Comparison of ENCODE assay signal across 13 mouse cellular contexts in the genomic region with DNA sequence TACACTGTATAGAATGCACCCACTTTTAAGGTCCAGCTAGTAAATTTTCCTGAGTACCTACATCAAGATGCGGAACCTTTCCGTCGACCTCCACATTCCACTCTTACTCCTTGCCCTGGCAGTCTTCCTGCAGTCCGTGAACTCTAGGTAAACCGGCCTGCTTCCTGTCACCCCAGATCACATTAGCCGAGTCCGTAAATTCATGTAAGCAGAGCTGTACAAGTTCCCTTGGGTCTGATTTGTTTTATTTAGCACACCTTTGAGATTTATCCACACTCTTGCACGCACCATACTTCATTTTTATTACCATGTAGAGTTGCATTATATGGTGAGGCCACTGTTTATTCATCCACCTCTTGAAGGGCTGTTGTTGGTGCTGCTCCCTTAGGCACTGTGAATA.
"Had no signal": no experiment of that assay in that cellular context is flagged by ENCODE, and none has a peak within 500 bp of the region (broad histone marks: within the 10 kb centered on the region; RNA-seq: fewer than 3 reads in every experiment).

No protein-coding gene starts in this region.

- H3K9ac ChIP-seq: liver, embryonic 15.5 days; neural tube, embryonic 15.5 days had no signal

- H3K4me2 ChIP-seq: liver, embryonic 11.5 days; liver, embryonic 15.5 days; neural tube, embryonic 15.5 days had no signal

- H3K27me3 ChIP-seq: liver, embryonic 15.5 days; neural tube, embryonic 15.5 days had no signal

- H3K27ac ChIP-seq: liver, embryonic 15.5 days; midbrain, embryonic 10.5 days; neural tube, embryonic 15.5 days; stomach, postnatal 0 days had no signal

- H3K9me3 ChIP-seq: liver, embryonic 15.5 days; midbrain, embryonic 10.5 days; neural tube, embryonic 15.5 days had no signal

- ATAC-seq: lung, postnatal 0 days had no signal

- H3K36me3 ChIP-seq: liver, embryonic 15.5 days; midbrain, embryonic 10.5 days; neural tube, embryonic 15.5 days had no signal

- DNase-seq: kidney, postnatal 10 days; lung, adult 2 months; lung, postnatal 36 days; midbrain, embryonic 14.5 days; right cerebral cortex, adult 18-20 months; thymus, postnatal 14 days had no signal

- H3K4me3 ChIP-seq: liver, embryonic 15.5 days; midbrain, embryonic 10.5 days; myocyte; neural tube, embryonic 15.5 days had no signal

- H3K4me1 ChIP-seq: liver, embryonic 15.5 days had no signal
